Mouse (Mus musculus) fibroblast of lung, adult 2 months (primary cell): ENCODE results near the gene Bst1.

Source experiments
- DNase-seq: peaks from one replicate; pipeline ENCODE4 v3.0.0-alpha.2; 2011; ENCODE audit warnings: low read depth

Bst1 gene

GRCm38 (mm10) chr5:43818695-43819094 lies at the start of gene Bst1:
TSS of gene Bst1 (plus strand) at chr5:43818885.
- no peak for DNase-seq

- no peak for DNase-seq
Measured at GRCm38 (mm10) chr5:43770618-43771354, 47.9 kb upstream of the Bst1 start.

- no peak for DNase-seq
Measured at GRCm38 (mm10) chr5:43771555-43771954, 47.1 kb upstream of the Bst1 start.

GRCm38 (mm10) chr5:43776407-43776806 lies 42.3 kb upstream of the Bst1 start:
- DNase-seq: no peak

GRCm38 (mm10) chr5:43776993-43777392 lies 41.7 kb upstream of the Bst1 start:
- no peak for DNase-seq

GRCm38 (mm10) chr5:43778583-43778982 lies 40.1 kb upstream of the Bst1 start:
- no peak for DNase-seq

GRCm38 (mm10) chr5:43781423-43781976 lies 37.2 kb upstream of the Bst1 start:
- DNase-seq: no peak

- no peak for DNase-seq
Measured at GRCm38 (mm10) chr5:43781977-43782930, 36.4 kb upstream of the Bst1 start.

GRCm38 (mm10) chr5:43783996-43784395 lies 34.7 kb upstream of the Bst1 start:
- no peak for DNase-seq

GRCm38 (mm10) chr5:43786607-43787006 lies 32.1 kb upstream of the Bst1 start:
- no peak for DNase-seq

GRCm38 (mm10) chr5:43787976-43788752 lies 30.5 kb upstream of the Bst1 start:
- no peak for DNase-seq

GRCm38 (mm10) chr5:43792354-43792753 lies 26.3 kb upstream of the Bst1 start:
- DNase-seq: no peak

- no peak for DNase-seq
Measured at GRCm38 (mm10) chr5:43799530-43799929, 19.2 kb upstream of the Bst1 start.

GRCm38 (mm10) chr5:43800700-43801099 lies 18.0 kb upstream of the Bst1 start:
- DNase-seq: no peak

- no peak for DNase-seq
Measured at GRCm38 (mm10) chr5:43801253-43801652, 17.4 kb upstream of the Bst1 start.

- no peak for DNase-seq
Measured at GRCm38 (mm10) chr5:43801798-43802197, 16.9 kb upstream of the Bst1 start.

GRCm38 (mm10) chr5:43805401-43805800 lies 13.3 kb upstream of the Bst1 start:
- DNase-seq: no peak

GRCm38 (mm10) chr5:43806340-43806739 lies 12.3 kb upstream of the Bst1 start:
- no peak for DNase-seq

- DNase-seq: no peak
Measured at GRCm38 (mm10) chr5:43806914-43807313, 11.8 kb upstream of the Bst1 start.

GRCm38 (mm10) chr5:43807744-43808696 lies 10.7 kb upstream of the Bst1 start:
- peak; percentile 68 for DNase-seq
